Mouse (Mus musculus) natural killer cell, adult 2 months (primary cell): ENCODE data around the gene Xlr5c.
"Not testable (repeated sequence)": the region's sequence is repeated elsewhere in the genome, so short reads cannot be mapped to it uniquely, and the experiment has no call there.

Source experiments
- DNase-seq, 2 experiments: peaks; one replicate each; pipeline ENCODE4 v3.0.0; 2022; ENCODE audit warnings: low spot score in 2 of 2

Xlr5c gene

DNA sequence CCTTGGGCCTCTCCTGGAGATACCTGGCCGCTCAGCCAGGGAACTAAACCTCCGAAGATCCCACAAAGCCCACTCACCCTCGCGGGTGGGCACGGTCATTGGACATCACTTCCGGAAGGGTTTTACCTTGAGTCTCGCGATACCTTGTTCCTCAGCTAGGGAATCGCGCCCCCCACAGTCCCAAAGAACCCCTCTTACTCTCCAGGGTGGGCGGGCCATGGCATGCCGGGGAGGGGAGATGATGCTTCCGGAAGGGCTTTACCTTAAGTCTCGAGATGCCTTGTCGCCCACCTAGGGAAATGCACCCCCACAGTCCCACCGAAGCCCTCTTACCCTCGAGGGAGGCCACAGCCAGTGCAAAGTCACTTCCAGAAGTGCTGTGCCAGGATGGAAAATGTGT, at the start of gene Xlr5c, which contains the start of gene Xlr5a:
TSS of gene Xlr5c (minus strand) at position 101 of the 400 bp plus-strand sequence.
TSS of gene Xlr5a (minus strand) at position 101 of the 400 bp plus-strand sequence.
- DNase-seq, result not testable (repeated sequence)

DNA sequence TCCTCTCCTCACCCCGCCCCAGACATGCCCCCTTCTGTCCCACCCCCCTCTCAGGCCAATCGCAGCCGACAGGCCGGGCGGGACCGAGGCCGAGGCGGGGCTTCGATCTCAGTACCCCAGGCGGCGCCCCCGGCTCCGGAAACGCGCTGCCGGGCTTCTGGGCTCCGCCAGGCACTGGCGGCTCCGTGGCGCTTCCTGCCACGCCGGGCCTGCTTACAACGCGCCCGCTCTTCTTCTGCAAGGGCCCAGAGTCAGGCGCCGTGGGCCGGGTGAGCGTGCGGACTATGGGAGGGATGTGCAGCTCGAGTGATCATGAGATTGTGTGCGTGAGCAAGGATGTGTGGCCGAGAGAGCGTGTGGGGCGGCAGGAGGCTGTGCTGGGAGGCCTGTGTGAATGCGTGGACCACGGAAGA, 49.7 kb upstream of the Xlr5c start, which contains the start of gene Zfp275:
TSS of gene Zfp275 (plus strand) at position 139 of the 413 bp plus-strand sequence.
- peak; percentile 58 to 67 for DNase-seq

DNA sequence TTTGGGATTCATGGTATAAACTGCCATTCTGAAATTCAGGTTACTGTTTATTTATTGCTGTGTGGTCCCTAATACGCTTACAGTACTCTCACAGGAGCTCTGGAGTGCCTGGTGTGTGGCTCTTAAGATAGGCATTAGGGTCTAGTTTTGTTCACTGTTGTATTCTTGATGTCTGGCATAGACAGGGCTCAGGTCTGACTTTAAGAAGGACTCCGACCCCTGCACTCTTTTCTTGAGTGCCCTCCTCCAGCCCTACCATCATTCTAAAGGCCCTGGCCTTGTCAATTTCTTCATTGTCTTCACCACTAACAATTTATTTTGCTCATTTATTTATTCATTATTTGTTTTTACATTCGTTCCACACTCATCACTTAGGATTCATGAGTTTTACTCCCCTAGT, 49.3 kb upstream of the Xlr5c start:
- DNase-seq, result no peak

DNA sequence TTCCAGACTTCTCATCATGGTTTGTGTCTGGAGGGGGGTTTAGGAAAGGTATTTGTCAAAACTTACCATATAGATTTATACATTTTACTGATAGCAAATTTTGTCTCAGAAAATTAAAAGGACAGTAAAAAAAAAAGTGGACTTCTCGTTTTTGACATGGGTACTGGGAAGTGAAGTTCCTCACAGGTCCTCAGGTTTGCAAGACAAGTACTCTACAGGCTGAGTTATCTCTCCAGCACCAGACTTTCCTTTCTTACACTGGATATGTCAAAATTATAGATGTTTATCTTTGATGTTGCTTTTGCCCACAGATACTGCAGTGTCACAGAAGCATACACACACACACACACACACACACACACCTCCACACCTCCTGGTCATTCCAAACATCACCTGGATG, 48.7 kb upstream of the Xlr5c start:
- DNase-seq, result no peak

DNA sequence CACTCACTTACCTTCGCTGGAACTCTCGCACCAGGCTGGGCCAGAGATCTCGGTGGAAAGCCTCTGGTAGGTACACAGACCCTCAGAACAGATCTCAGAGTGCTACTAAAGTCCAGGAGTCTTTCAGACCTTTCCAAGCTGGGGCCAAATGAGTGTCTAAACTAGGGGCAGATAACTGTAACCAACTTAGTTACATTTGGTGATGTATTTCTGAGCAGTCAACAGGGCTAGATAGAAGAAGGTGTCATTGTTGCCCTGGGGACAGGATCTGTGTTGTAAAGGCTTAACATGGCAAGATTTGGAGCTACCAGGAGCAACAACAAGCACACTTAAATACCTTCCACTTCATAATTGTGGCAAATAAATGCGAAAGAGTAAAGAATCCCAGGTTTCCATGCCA, 44.0 kb upstream of the Xlr5c start, which contains the start of gene Gm45015:
TSS of gene Gm45015 (minus strand) at position 101 of the 400 bp plus-strand sequence.
- DNase-seq, result no peak

DNA sequence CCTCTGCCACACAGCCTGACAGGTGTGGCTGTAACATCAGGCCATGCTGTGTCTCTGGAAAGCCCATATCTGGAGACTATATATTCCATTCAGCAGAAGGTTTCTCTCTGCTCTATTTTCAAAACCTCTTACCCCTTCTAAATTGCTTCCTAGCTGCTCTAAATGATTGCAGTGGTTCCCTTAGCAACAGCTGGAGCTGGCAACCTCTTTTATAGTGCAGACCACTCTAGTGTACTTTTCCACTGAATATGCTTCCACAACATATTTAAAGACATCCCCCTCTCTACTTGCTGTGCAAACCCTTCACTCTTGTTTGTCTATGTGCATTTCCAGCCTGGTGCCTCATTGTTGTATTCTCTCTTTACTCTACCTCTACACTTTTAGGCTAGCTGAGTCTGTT, 40.8 kb upstream of the Xlr5c start:
- no peak for DNase-seq

DNA sequence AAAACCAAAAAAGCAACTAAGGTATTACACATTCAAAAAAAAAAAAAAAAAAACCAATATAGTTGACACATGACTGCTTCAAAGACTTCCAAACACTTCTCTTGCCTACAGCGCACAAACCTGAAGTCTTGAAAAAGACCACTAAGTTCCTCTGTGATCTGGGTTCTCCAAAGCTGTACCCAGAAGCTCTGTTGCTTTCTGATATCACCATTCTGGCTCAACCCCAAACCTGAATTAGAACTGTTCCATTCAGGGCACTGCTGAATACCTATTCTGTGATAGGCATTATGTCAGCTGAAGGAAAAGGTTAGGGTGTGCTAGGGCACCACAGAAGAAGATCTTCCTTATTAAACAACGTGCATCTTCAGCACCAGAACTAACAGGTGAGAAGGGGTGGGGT, 34.4 kb upstream of the Xlr5c start:
- no peak for DNase-seq

DNA sequence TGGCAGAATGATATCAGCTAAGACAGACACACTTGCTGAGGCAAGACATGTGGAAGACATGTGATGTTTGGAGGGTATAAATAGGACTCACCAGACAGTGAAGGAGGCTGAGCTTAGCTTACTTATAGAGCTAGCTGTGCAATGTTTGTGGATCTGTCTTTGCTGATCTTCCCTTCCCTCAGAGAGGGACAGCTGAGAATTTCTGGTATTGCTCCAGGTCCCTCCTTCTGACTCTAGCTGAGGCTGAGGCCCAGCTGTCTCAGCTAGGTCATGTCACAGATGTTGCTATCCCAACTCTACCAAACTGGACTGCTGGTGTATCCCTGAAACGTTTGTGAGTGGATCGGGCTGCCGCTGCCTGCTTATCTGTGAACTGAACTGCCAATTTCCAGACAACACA, 28.3 kb upstream of the Xlr5c start:
- DNase-seq, result no peak

DNA sequence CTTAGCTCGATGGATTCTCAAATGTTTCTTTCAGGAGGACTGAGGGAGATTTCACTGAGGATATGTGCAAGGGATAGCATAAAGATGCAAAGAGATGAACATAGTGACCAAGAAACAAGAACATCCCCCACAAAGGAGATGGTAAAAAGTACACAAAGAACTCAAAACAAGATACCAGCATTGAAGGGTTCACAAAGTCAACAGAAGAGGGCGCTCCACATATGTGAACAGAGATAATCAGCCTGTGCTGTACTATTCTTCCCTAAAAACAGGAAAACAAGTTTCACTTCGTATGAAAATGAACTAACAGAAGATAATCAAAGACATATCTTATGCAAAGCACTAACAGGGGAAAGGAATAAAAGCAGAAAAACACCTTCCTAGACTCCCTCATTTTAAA, 19.7 kb upstream of the Xlr5c start:
- peak in 1 of 2 experiments; percentile 6 for DNase-seq

DNA sequence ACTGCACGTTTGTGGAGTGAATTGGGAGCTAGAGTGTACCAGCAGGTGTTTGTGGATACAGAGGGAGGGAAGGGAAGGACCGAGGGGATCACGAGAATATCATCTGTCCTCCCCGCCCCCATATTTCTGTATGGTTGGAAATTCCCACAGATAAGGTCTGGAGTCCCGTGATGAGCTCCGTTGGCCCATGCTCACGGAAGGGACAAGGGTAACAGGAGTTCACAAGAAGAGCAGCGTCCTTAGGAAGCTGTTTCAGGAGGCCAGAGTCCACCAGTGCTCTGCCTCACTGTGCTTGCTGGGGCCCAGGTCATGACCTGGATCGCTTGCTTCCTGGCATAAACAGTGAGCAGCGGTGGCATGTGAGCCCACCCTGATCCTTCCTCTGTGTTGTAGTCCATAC, 3.0 kb upstream of the Xlr5c start:
- DNase-seq, result not testable (repeated sequence)

DNA sequence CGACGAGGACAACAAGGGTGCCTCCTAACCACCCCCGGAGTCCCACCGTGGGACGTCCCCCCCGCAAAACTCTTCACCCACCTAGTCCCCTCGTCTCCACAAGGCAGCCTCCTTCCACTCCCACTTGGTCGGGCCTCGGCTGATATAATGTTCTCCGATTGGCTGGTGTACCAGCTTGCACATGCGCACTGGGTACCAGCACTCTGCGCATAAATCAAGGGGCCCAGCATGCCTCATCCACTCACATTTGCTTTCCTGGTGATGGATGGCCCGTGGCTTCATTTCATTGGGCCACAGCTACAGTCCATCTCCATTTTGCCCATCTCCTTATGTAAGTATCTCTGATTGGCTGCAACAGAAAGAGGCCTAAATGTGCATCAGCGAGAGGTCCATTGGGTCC, 27.5 kb downstream of the Xlr5c start, which contains the start of gene Xlr3c:
TSS of gene Xlr3c (minus strand) at position 121 of the 400 bp plus-strand sequence.
- not testable (repeated sequence) for DNase-seq

DNA sequence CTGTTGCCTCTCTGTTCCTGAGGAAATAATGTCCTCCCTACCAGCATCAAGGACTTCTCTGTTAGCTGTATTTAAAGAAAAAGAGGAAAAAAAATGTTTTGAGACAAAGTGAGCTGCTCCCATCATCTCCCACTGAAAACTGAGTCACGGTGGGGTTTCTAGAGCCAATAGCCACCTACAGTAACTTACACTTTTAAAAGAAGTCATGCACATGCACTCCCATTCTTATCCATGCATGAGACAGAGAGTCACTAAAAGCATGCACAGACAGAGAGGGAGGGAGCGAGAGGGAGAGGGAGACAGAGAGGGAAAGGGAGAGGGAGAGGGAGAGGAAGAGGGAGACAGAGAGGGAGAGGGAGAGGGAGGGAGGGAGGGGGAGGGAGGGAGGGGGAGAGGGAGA, 30.3 kb downstream of the Xlr5c start:
- not testable (repeated sequence) for DNase-seq

DNA sequence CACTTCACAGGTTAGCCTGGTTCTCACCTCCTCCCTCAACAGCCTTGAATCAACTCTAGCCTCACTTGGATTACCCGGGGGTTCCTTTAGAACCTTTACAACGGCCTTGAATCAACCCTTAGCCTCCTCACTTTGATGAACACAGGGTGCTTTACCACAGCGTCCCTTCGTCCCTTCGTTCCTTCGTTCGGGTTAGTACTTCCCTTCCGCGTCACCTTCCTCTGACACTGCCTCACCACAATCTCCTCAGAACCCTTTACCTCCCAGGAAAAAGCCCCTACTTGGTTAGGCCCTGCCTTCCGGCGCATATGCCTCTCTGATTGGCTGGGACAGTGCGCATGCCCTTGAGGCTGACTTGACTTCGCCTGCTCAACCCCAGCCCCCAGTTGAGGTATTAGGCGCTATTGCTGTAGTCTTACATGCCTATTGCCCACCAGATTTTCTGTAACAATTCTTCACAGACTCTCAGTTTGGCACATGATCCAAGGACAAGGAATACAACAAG, 49.9 kb downstream of the Xlr5c start, which contains the start of gene Xlr4c:
TSS of gene Xlr4c (minus strand) at position 310 of the 505 bp plus-strand sequence.
- peak; percentile 5 to 26 for DNase-seq
